Mouse (Mus musculus): ENCODE measurements at regions not wholly inside any gene's neighbourhood (a gene's known extent, or its start where the extent isn't known, plus 50 kb on each side); places are given as distances from the start of the nearest gene placed in this dataset.
A peak's percentile ranks its signal among the peaks of the same experiment; 100 is the strongest.

DNA sequence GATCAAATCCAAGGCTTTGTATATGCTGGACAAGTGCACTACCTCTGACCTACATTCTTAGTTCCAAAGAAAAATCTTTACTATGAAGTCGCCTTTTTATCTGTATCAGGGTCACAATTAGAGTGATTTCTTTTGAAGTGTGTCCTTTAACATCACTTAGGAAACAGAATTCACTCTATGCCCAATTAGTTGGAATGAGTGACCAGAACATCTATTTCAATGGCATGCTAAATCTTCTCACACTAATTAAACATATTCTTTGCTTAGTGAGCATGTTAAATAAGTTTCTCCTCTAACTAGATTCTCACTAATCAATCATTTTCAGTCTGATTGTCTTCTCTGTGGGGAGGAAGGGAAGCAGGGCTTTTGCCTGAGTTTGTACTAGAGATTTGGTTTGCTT is 84.9 kb downstream of the Arl6ip6 start:
- H3K27me3 ChIP-seq (ENCODE audit: control insufficient read depth, insufficient read depth, low read length): no peaks in the 10 kb centered on the region
- no peaks in the 10 kb centered on the region for H3K4me1 ChIP-seq (ENCODE audit: control insufficient read depth, insufficient read depth, low read length)
- WGBS: 50% methylated on average over 1 of the region's 1 CpGs
- no peak overlapping the region for H3K9ac ChIP-seq (replicated peaks; ENCODE audit: low read depth, low read length)
- no peak for ATAC-seq (ENCODE audit: low read depth)
- H3K4me3 ChIP-seq (ENCODE audit: low read depth, low read length): no peak overlapping the region
- no peak overlapping the region for H3K27ac ChIP-seq (ENCODE audit: low read depth, low read length)
- no peaks in the 10 kb centered on the region for H3K9me3 ChIP-seq (ENCODE audit: control insufficient read depth, low read length)
- no peaks in the 10 kb centered on the region for H3K36me3 ChIP-seq (ENCODE audit: control insufficient read depth, insufficient read depth, low read length)
- no peak overlapping the region for H3K4me2 ChIP-seq (ENCODE audit: low read depth, low read length)

DNA sequence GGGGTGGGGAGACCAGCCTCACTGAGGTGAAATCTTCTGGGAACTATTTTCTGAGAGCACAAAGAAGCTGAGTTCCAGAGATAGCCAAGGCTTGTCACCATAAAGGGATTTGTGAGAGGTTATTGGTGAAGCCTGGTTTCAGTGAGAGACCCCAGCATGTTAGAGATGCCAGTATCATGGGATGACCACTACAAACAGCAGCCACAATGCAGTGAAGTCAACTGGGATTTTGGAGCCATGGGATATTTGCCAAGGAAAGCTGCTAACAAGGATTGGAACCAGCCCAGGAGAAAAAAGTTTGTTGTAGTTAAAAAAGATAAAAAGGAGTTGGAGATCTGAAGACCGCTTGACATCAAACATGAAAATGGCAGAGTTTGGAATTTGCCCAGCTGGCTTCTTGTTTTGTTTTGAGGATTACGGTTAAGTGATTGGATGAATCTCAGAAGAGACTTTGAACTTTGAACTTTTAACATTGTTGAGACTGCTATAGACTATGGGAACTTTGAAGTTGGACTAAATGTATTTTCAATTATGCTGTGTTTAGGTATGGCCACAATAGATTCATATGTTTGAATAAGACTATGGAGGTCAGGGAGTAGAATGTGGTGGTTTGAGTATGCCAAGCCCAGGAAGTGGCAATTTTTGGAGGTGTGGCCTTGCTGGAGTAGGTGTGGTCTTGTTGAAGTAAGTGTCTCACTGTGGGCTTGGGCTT is 110.3 kb downstream of the Arl6ip6 start:
- Histone ChIP-seq H3K4me1 (ENCODE audit: control insufficient read depth, insufficient read depth, low read length) (no peaks in the 10 kb centered on the region), H3K4me2 (ENCODE audit: low read depth, low read length) (no peak overlapping the region), H3K36me3 (ENCODE audit: control insufficient read depth, insufficient read depth, low read length) (no peaks in the 10 kb centered on the region), H3K9ac (replicated peaks; ENCODE audit: low read depth, low read length) (no peak overlapping the region), H3K27me3 (ENCODE audit: control insufficient read depth, insufficient read depth, low read length) (no peaks in the 10 kb centered on the region), H3K4me3 (ENCODE audit: low read depth, low read length) (no peak overlapping the region), H3K9me3 (ENCODE audit: control insufficient read depth, low read length) (no peaks in the 10 kb centered on the region), H3K27ac (ENCODE audit: low read depth, low read length) (no peak overlapping the region)
- no peak for ATAC-seq (ENCODE audit: low read depth)
- WGBS: 86% methylated on average over 2 of the region's 2 CpGs

DNA sequence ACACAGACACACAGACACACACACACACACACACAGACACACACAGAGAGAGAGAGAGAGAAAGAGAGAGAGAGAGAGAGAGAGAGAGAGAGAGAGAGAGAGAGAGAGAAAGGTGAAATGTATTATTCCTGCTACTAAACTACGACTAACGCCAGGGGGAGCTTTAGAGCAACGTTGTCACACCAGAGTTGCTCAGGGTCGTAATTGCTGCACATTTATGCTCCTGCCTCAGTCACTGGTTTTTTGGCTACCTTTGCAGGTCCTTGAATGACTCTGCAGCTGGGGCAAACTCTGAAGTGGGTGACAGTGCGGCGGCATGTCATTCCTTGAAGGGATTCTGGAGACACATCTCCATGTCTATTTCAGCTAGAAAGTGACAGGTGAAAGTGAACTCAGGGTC is 139.2 kb downstream of the Arl6ip6 start:
- Histone ChIP-seq H3K4me3 (ENCODE audit: low read depth, low read length) (no peak overlapping the region), H3K9me3 (ENCODE audit: control insufficient read depth, low read length) (no peaks in the 10 kb centered on the region), H3K4me2 (ENCODE audit: low read depth, low read length) (no peak overlapping the region), H3K9ac (replicated peaks; ENCODE audit: low read depth, low read length) (no peak overlapping the region), H3K27ac (ENCODE audit: low read depth, low read length) (no peak overlapping the region), H3K27me3 (ENCODE audit: control insufficient read depth, insufficient read depth, low read length) (no peaks in the 10 kb centered on the region), H3K36me3 (ENCODE audit: control insufficient read depth, insufficient read depth, low read length) (no peaks in the 10 kb centered on the region), H3K4me1 (ENCODE audit: control insufficient read depth, insufficient read depth, low read length) (no peaks in the 10 kb centered on the region)
- no peak for ATAC-seq (ENCODE audit: low read depth)
- WGBS: 35% methylated on average over 6 of the region's 6 CpGs

DNA sequence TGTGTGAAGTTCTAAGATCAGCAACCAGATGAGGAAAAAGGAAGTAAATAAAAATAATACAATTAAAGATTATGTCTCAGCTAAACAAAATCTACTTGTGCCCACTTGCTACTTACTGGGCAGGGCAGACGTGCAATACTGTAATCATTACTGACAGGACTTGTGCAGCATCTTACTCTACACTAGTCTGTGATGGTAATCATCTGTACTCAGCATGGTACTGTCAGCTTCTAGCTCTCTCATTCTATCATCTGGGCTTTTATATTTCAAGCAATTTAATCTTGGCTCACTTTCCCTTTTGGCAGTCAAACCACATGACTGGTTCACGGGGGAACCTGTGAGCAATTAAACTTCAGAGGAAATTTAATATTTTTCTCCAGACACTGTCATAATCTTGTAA is 167.5 kb downstream of the Arl6ip6 start:
- no peaks in the 10 kb centered on the region for H3K36me3 ChIP-seq (ENCODE audit: control insufficient read depth, insufficient read depth, low read length)
- no peak overlapping the region for H3K27ac ChIP-seq (ENCODE audit: low read depth, low read length)
- H3K4me3 ChIP-seq (ENCODE audit: low read depth, low read length): no peak overlapping the region
- no peaks in the 10 kb centered on the region for H3K27me3 ChIP-seq (ENCODE audit: control insufficient read depth, insufficient read depth, low read length)
- no peak overlapping the region for H3K9ac ChIP-seq (replicated peaks; ENCODE audit: low read depth, low read length)
- WGBS: 75% methylated on average over 2 of the region's 2 CpGs
- no peaks in the 10 kb centered on the region for H3K9me3 ChIP-seq (ENCODE audit: control insufficient read depth, low read length)
- H3K4me1 ChIP-seq (ENCODE audit: control insufficient read depth, insufficient read depth, low read length): no peaks in the 10 kb centered on the region
- ATAC-seq (ENCODE audit: low read depth): no peak
- H3K4me2 ChIP-seq (ENCODE audit: low read depth, low read length): no peak overlapping the region

DNA sequence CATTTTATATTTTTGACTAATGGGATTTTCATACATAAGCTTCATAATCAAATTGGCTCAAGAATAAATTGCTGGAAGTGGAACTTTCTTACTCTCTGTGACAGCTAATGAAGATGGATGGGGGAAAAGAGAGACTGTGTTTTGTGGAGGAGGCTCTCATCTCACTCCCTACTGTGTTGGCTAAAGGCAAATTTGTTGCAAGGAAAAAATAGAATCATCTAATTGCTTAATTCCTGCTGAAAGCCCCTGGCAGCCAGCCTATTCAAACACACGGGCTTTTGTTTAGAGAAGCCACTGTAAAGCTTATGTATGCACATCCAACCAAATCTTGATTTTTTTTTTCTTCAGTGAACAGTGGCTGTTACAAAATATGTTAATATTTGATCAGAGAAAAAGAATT is 190.8 kb downstream of the Arl6ip6 start:
- peaks cover 3% of the 10 kb centered on the region; the same call in 1 of the 2 replicates for H3K4me1 ChIP-seq (ENCODE audit: control insufficient read depth, insufficient read depth, low read length)
- H3K4me3 ChIP-seq (ENCODE audit: low read depth, low read length): no peak overlapping the region
- H3K36me3 ChIP-seq (ENCODE audit: control insufficient read depth, insufficient read depth, low read length): no peaks in the 10 kb centered on the region
- H3K27ac ChIP-seq (ENCODE audit: low read depth, low read length): no peak overlapping the region
- no peak overlapping the region for H3K9ac ChIP-seq (replicated peaks; ENCODE audit: low read depth, low read length)
- ATAC-seq (ENCODE audit: low read depth): no peak
- no peaks in the 10 kb centered on the region for H3K27me3 ChIP-seq (ENCODE audit: control insufficient read depth, insufficient read depth, low read length)
- WGBS: 14% methylated on average over 1 of the region's 1 CpGs
- H3K4me2 ChIP-seq (ENCODE audit: low read depth, low read length): no peak overlapping the region
- no peaks in the 10 kb centered on the region for H3K9me3 ChIP-seq (ENCODE audit: control insufficient read depth, low read length)

DNA sequence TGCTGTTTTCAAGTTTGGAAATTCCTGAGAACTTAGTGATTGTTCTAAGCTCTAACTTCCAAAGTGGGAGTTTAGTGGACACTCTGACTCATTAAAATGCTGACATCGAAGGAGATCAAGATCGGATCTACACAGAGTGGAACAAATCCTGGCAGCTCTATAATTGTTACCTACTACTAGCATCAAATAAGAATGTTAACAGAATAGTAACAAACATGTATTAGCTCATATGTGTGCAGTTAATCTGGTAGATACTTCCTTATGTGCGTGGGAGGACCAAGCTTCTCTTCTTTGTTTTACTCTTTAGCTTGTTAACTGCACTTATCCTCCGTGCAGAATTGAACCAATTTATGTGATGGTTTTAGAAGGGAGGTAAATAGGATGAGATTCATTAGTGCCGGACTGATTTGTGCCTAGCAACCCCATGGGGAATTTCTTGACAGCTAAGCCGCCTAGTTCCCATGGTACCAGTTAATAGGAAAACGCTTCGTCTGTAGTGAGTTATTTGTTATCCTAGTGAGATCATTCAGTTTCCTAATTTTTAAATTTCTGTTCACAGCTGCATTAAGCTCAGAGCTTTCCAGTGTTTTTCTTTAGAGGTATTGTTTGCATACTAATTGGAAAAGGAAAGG is 193.1 kb downstream of the Arl6ip6 start:
- no peaks in the 10 kb centered on the region for H3K36me3 ChIP-seq (ENCODE audit: control insufficient read depth, insufficient read depth, low read length)
- H3K4me3 ChIP-seq (ENCODE audit: low read depth, low read length): no peak overlapping the region
- H3K4me2 ChIP-seq (ENCODE audit: low read depth, low read length): no peak overlapping the region
- no peaks in the 10 kb centered on the region for H3K9me3 ChIP-seq (ENCODE audit: control insufficient read depth, low read length)
- ATAC-seq (ENCODE audit: low read depth): peak; percentile 73
- no peak overlapping the region for H3K27ac ChIP-seq (ENCODE audit: low read depth, low read length)
- no peaks in the 10 kb centered on the region for H3K27me3 ChIP-seq (ENCODE audit: control insufficient read depth, insufficient read depth, low read length)
- H3K4me1 ChIP-seq (ENCODE audit: control insufficient read depth, insufficient read depth, low read length): peaks cover 3% of the 10 kb centered on the region; the same call in 1 of the 2 replicates
- H3K9ac ChIP-seq (replicated peaks; ENCODE audit: low read depth, low read length): no peak overlapping the region
- 16% methylated on average over 8 of the region's 8 CpGs for WGBS

DNA sequence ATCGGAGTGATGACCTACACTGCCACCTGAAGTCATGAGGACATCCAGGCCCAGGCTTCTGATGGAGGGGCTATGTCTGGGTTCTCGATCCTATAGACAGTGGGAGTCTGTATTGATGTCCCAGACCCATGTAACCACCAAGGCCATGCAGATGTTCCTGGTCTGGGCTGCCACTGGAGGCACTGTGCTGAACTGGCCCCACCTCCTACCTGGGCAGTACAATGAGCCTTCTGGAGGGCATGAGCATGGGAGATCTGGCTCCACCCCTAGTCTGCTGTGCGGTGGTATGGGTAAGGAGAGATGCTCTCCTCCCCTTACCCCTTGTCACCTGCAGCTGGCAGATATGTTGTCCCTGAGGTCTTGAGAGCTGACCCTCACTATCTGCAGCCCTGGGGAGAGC is 197.1 kb downstream of the Arl6ip6 start:
- ATAC-seq (ENCODE audit: low read depth): no peak

DNA sequence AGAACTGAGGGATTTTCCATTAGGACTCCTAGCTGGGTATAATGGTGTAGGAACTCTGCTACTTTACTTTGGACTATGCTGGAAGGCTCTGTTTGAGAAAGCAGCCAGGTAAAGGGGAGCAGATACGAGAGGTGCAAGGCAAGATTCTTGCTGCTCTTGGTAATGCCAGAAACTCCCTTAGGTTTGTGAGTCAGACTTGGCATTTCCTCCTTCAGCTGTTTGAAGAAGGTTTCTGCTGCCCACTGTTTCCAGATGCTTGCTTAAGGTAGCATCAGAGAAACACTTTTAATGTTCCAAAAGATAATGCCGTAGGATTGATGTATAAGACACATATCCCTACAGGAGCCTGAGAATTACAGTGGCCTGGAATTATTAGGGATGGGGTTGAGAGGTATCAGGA is 222.9 kb downstream of the Arl6ip6 start:
- Histone ChIP-seq H3K27me3 (ENCODE audit: control insufficient read depth, insufficient read depth, low read length) (no peaks in the 10 kb centered on the region), H3K4me1 (ENCODE audit: control insufficient read depth, insufficient read depth, low read length) (no peaks in the 10 kb centered on the region), H3K9ac (replicated peaks; ENCODE audit: low read depth, low read length) (no peak overlapping the region), H3K27ac (ENCODE audit: low read depth, low read length) (no peak overlapping the region), H3K4me3 (ENCODE audit: low read depth, low read length) (no peak overlapping the region), H3K9me3 (ENCODE audit: control insufficient read depth, low read length) (no peaks in the 10 kb centered on the region), H3K36me3 (ENCODE audit: control insufficient read depth, insufficient read depth, low read length) (no peaks in the 10 kb centered on the region), H3K4me2 (ENCODE audit: low read depth, low read length) (no peak overlapping the region)
- no peak for ATAC-seq (ENCODE audit: low read depth)
- 96% methylated on average over 2 of the region's 2 CpGs for WGBS

More for the DNA sequence above, 197.1 kb downstream of the Arl6ip6 start:
- peaks cover 3% of the 10 kb centered on the region; the same call in 1 of the 2 replicates for H3K4me1 ChIP-seq (ENCODE audit: control insufficient read depth, insufficient read depth, low read length)
- no peaks in the 10 kb centered on the region for H3K9me3 ChIP-seq (ENCODE audit: control insufficient read depth, low read length)
- H3K9ac ChIP-seq (replicated peaks; ENCODE audit: low read depth, low read length): no peak overlapping the region
- no peak overlapping the region for H3K4me2 ChIP-seq (ENCODE audit: low read depth, low read length)
- 87% methylated on average over 3 of the region's 3 CpGs for WGBS
- no peaks in the 10 kb centered on the region for H3K27me3 ChIP-seq (ENCODE audit: control insufficient read depth, insufficient read depth, low read length)
- H3K36me3 ChIP-seq (ENCODE audit: control insufficient read depth, insufficient read depth, low read length): no peaks in the 10 kb centered on the region
- no peak overlapping the region for H3K4me3 ChIP-seq (ENCODE audit: low read depth, low read length)
- no peak overlapping the region for H3K27ac ChIP-seq (ENCODE audit: low read depth, low read length)

DNA sequence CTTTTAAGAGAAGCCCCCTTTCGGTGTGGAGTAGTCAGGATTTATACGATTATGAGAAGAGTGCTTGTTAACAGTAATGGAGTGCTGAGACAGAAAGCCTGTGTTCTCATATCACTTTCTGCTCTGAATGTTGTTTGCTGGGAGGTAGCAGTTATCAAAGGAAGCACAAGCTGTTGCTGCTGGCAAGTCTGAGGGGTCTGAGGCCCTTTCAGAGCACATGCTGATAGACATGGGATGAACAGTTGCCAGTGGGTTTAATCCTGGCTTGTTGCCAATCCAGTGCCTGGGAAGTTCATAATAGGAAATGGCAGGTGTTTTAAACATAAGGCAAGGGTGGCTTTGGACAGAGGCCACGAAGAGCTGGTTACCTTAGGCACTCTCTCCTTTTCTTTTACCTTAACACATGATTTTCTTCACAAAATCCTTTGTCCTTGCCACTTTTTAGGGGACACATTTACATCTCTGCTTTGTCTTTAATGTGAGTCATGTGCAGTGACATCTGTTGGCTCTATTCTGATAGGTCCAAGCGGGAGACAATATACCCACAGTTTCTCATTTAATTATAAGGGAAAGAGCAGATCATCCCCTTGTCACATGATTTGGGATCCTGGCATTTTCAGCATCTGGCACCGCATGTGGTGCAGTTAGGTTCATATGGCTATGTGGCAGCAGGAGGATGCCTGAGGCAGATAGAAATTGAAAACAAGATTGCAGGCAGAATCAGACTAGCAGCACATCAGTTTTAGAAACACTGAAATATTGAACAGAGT is 245.7 kb downstream of the Arl6ip6 start:
- H3K9me3 ChIP-seq (ENCODE audit: control insufficient read depth, low read length): no peaks in the 10 kb centered on the region
- H3K4me3 ChIP-seq (ENCODE audit: low read depth, low read length): no peak overlapping the region
- H3K27me3 ChIP-seq (ENCODE audit: control insufficient read depth, insufficient read depth, low read length): no peaks in the 10 kb centered on the region
- no peaks in the 10 kb centered on the region for H3K4me1 ChIP-seq (ENCODE audit: control insufficient read depth, insufficient read depth, low read length)
- H3K36me3 ChIP-seq (ENCODE audit: control insufficient read depth, insufficient read depth, low read length): no peaks in the 10 kb centered on the region
- ATAC-seq (ENCODE audit: low read depth): peak; percentile 91
- no peak overlapping the region for H3K4me2 ChIP-seq (ENCODE audit: low read depth, low read length)
- WGBS: 45% methylated on average over 5 of the region's 5 CpGs
- no peak overlapping the region for H3K9ac ChIP-seq (replicated peaks; ENCODE audit: low read depth, low read length)
- peak overlapping the region; percentile 52 for H3K27ac ChIP-seq (ENCODE audit: low read depth, low read length)

All from neural tube, embryonic 14.5 days (tissue).